Mouse (Mus musculus): Measurements from ENCODE around the gene Gcsh. TPM values are rescaled to one million over a fixed set of nuclear protein-coding genes. Genes with fewer than 3 reads are reported as not detected.

The Gcsh gene
- 191 and 203 TPM in 2 replicates for polyA plus RNA-seq (2015; fragmentation: Nextera tagmentation; extraction: Ambion mirVana)

DNA sequence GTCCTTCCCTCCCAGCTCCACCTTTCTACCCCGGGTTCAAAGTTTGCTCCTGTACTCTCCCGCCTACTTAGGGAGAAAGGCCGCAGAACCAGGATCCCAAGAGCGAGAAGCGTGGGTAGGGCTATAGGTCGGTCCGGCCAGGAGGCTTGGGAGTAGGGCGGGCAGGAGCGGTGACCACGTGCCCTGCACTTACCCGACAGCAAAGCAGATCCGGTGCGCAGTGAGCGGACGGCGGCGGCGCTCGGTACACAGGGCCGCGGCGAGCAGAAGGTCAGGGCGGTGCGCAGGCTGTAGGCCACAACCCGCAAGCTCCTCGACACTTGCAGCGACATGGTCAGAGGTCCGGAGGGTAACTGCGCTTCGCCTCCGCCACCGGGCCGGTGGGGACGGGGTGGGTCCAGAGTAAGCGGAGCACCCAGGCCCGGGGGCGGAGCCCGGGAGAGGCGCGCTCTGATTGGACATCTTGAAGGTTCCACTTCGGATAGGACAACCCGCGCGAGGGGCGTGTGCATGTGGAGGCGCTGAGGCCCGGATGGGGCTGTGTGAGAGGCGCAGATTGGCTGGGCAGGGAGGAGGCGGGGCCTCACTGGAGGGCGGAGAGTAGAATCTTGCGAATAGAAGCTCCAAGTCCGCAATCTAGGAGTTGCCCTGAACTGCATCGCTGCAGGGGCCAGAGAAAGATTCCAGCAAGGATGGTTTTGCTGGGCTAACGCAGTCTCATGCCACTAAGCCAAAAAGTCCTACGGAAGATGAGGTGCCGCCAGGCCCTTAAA is at the start of gene Gcsh:
Gene Gcsh (minus strand): TSS at position 443 of the 773 bp plus-strand sequence.
- Histone ChIP-seq H3K27me3 (ENCODE audit: insufficient read depth, low read length) (no peaks in the 10 kb centered on the region), H3K4me2 (replicated peaks; ENCODE audit: low read depth, low read length) (peak within 1 kb of the TSS; percentile 87), H3K4me1 (ENCODE audit: insufficient read depth, low read length) (peaks cover 9% of the 10 kb centered on the region; the same call in 1 of the 2 replicates), H3K27ac (ENCODE audit: low read length) (peak within 1 kb of the TSS; percentile 68), H3K4me3 (ENCODE audit: low read length) (peak within 1 kb of the TSS; percentile 63), H3K9me3 (ENCODE audit: low read length) (no peaks in the 10 kb centered on the region), H3K36me3 (ENCODE audit: insufficient read depth, low read length) (peaks cover 4% of the 10 kb centered on the region; the same call in 1 of the 2 replicates), H3K9ac (replicated peaks; ENCODE audit: low read length) (peak within 1 kb of the TSS; percentile 70)
- ATAC-seq (ENCODE audit: low FRiP score, low TSS enrichment) = peak; percentile 100
- under 1% methylated on average over 53 of the region's 56 CpGs for WGBS

DNA sequence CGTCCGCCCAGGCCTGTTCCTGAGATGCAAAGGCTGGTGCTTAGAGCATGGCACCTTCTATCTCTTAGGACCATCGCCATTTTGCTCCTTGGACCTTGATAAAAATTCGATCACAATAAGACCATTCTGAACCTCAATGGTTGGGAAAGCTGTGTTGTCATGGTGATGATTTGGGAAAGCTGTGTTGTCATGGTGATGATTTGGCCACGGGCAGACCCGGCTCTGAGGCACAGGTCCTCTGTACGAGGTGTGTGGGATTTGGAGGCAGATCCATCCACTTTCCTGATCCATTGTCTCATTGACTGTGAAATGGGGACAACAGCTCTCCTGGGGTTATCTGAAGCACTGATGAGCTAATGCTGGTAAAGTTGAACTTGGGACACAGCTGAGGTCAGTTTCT is 46.5 kb upstream of the Gcsh start:
- H3K9me3 ChIP-seq (ENCODE audit: low read length) = no peaks in the 10 kb centered on the region
- no peak overlapping the region for H3K27ac ChIP-seq (ENCODE audit: low read length)
- H3K36me3 ChIP-seq (ENCODE audit: insufficient read depth, low read length) = no peaks in the 10 kb centered on the region
- no peaks in the 10 kb centered on the region for H3K4me1 ChIP-seq (ENCODE audit: insufficient read depth, low read length)
- no peaks in the 10 kb centered on the region for H3K27me3 ChIP-seq (ENCODE audit: insufficient read depth, low read length)
- H3K4me3 ChIP-seq (ENCODE audit: low read length) = no peak overlapping the region
- ATAC-seq (ENCODE audit: low FRiP score, low TSS enrichment) = no peak
- H3K9ac ChIP-seq (replicated peaks; ENCODE audit: low read length) = no peak overlapping the region
- H3K4me2 ChIP-seq (replicated peaks; ENCODE audit: low read depth, low read length) = no peak overlapping the region
- 80% methylated on average over 7 of the region's 7 CpGs for WGBS

DNA sequence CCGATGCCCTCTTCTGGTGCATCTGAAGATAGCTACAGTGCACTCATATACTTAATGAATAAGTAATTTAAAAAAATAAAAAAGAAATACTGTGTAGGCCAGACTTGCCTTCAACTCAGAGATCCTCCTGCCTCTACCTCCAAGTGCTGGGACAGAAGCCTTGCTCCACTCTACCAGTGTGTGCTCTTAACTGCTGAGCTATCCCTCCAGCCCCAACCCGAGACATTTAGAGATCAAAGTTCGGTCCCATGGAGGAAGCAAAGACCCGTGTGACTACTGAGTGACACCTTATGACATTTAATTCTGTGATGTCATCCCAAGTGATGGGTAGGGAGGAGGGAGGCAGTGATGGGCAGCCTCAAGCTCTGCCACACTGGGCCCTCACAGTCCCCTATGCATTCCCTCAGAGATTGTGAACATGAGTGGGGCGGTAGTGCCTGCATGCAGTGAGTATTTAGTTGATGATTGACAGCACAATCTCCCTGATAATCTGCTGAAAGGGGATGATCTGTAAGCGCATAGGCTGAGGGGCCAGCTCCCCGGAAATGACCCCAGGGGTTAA is 44.1 kb upstream of the Gcsh start:
- H3K4me2 ChIP-seq (replicated peaks; ENCODE audit: low read depth, low read length) = no peak overlapping the region
- no peaks in the 10 kb centered on the region for H3K9me3 ChIP-seq (ENCODE audit: low read length)
- no peaks in the 10 kb centered on the region for H3K4me1 ChIP-seq (ENCODE audit: insufficient read depth, low read length)
- no peak overlapping the region for H3K4me3 ChIP-seq (ENCODE audit: low read length)
- no peak for ATAC-seq (ENCODE audit: low FRiP score, low TSS enrichment)
- H3K36me3 ChIP-seq (ENCODE audit: insufficient read depth, low read length) = no peaks in the 10 kb centered on the region
- no peaks in the 10 kb centered on the region for H3K27me3 ChIP-seq (ENCODE audit: insufficient read depth, low read length)
- no peak overlapping the region for H3K9ac ChIP-seq (replicated peaks; ENCODE audit: low read length)
- 72% methylated on average over 7 of the region's 7 CpGs for WGBS
- H3K27ac ChIP-seq (ENCODE audit: low read length) = no peak overlapping the region

GRCm38 (mm10) chr8:117033393-117033792 is 40.1 kb upstream of the Gcsh start:
- Histone ChIP-seq H3K9me3 (ENCODE audit: low read length) (no peaks in the 10 kb centered on the region), H3K27ac (ENCODE audit: low read length) (no peak overlapping the region), H3K4me3 (ENCODE audit: low read length) (no peak overlapping the region), H3K9ac (replicated peaks; ENCODE audit: low read length) (no peak overlapping the region), H3K4me1 (ENCODE audit: insufficient read depth, low read length) (no peaks in the 10 kb centered on the region), H3K36me3 (ENCODE audit: insufficient read depth, low read length) (no peaks in the 10 kb centered on the region), H3K4me2 (replicated peaks; ENCODE audit: low read depth, low read length) (no peak overlapping the region), H3K27me3 (ENCODE audit: insufficient read depth, low read length) (no peaks in the 10 kb centered on the region)
- ATAC-seq (ENCODE audit: low FRiP score, low TSS enrichment) = no peak
- WGBS = 59% methylated on average over 3 of the region's 3 CpGs

- Histone ChIP-seq H3K36me3 (ENCODE audit: insufficient read depth, low read length) (no peaks in the 10 kb centered on the region), H3K9ac (replicated peaks; ENCODE audit: low read length) (no peak overlapping the region), H3K4me2 (replicated peaks; ENCODE audit: low read depth, low read length) (no peak overlapping the region), H3K27me3 (ENCODE audit: insufficient read depth, low read length) (no peaks in the 10 kb centered on the region), H3K4me1 (ENCODE audit: insufficient read depth, low read length) (no peaks in the 10 kb centered on the region), H3K9me3 (ENCODE audit: low read length) (no peaks in the 10 kb centered on the region), H3K4me3 (ENCODE audit: low read length) (no peak overlapping the region), H3K27ac (ENCODE audit: low read length) (no peak overlapping the region)
- whole genome bisulfite sequencing = 74% methylated on average over 8 of the region's 8 CpGs
- no peak for ATAC-seq (ENCODE audit: low FRiP score, low TSS enrichment)
Observed at GRCm38 (mm10) chr8:117032609-117033008, 39.3 kb upstream of the Gcsh start.

DNA sequence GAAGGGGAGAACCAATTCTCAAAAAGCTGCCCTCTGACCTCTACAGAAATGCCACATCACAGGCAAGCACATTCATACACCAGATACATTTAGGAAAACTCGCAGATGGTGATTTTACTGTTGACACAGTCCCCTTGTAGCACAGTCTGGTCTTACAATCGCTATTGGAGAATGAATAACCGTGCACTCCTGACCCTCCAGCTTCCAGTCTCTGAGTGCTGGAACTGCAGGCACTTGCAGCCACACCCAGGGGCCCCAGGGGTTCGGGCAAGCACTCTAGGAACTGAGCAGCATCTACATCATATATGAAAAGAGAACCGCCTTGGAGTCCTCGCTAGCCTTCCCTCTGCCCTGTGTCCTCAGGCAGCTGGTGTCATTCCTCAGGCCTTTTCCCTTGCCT is 38.1 kb upstream of the Gcsh start:
- H3K9ac ChIP-seq (replicated peaks; ENCODE audit: low read length) = no peak overlapping the region
- no peak for ATAC-seq (ENCODE audit: low FRiP score, low TSS enrichment)
- H3K4me3 ChIP-seq (ENCODE audit: low read length) = no peak overlapping the region
- H3K4me2 ChIP-seq (replicated peaks; ENCODE audit: low read depth, low read length) = no peak overlapping the region
- H3K4me1 ChIP-seq (ENCODE audit: insufficient read depth, low read length) = no peaks in the 10 kb centered on the region
- no peaks in the 10 kb centered on the region for H3K27me3 ChIP-seq (ENCODE audit: insufficient read depth, low read length)
- no peak overlapping the region for H3K27ac ChIP-seq (ENCODE audit: low read length)
- 52% methylated on average over 6 of the region's 6 CpGs for WGBS
- no peaks in the 10 kb centered on the region for H3K9me3 ChIP-seq (ENCODE audit: low read length)
- no peaks in the 10 kb centered on the region for H3K36me3 ChIP-seq (ENCODE audit: insufficient read depth, low read length)

DNA sequence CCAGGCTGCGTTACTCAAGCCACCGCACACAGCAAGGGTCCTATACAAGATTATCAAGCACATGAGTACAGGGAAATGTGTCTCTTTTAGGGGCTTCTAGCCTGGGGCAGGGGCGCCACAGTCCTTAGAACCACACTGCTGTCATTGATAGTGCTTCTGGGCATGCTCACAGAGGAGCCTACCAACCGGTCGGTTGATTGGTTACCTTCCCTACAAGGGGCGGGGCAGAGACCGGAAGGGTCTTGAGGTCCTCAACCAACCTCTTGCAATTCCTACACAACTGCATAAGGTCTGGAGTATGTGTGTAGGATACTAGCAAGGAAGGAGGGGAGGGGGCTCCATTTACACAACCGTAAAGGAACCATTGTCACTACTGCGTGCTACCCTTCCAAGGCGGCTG is 35.3 kb upstream of the Gcsh start:
- no peaks in the 10 kb centered on the region for H3K4me1 ChIP-seq (ENCODE audit: insufficient read depth, low read length)
- no peak overlapping the region for H3K4me3 ChIP-seq (ENCODE audit: low read length)
- H3K36me3 ChIP-seq (ENCODE audit: insufficient read depth, low read length) = no peaks in the 10 kb centered on the region
- H3K27ac ChIP-seq (ENCODE audit: low read length) = no peak overlapping the region
- no peaks in the 10 kb centered on the region for H3K9me3 ChIP-seq (ENCODE audit: low read length)
- ATAC-seq (ENCODE audit: low FRiP score, low TSS enrichment) = no peak
- no peak overlapping the region for H3K4me2 ChIP-seq (replicated peaks; ENCODE audit: low read depth, low read length)
- no peak overlapping the region for H3K9ac ChIP-seq (replicated peaks; ENCODE audit: low read length)
- no peaks in the 10 kb centered on the region for H3K27me3 ChIP-seq (ENCODE audit: insufficient read depth, low read length)
- WGBS = 95% methylated on average over 10 of the region's 10 CpGs

GRCm38 (mm10) chr8:117027601-117028000 is 34.3 kb upstream of the Gcsh start:
- H3K36me3 ChIP-seq (ENCODE audit: insufficient read depth, low read length) = no peaks in the 10 kb centered on the region
- WGBS = 84% methylated on average over 5 of the region's 5 CpGs
- H3K9ac ChIP-seq (replicated peaks; ENCODE audit: low read length) = no peak overlapping the region
- H3K4me3 ChIP-seq (ENCODE audit: low read length) = no peak overlapping the region
- no peaks in the 10 kb centered on the region for H3K9me3 ChIP-seq (ENCODE audit: low read length)
- no peak for ATAC-seq (ENCODE audit: low FRiP score, low TSS enrichment)
- H3K4me2 ChIP-seq (replicated peaks; ENCODE audit: low read depth, low read length) = no peak overlapping the region
- H3K27me3 ChIP-seq (ENCODE audit: insufficient read depth, low read length) = no peaks in the 10 kb centered on the region
- no peak overlapping the region for H3K27ac ChIP-seq (ENCODE audit: low read length)
- H3K4me1 ChIP-seq (ENCODE audit: insufficient read depth, low read length) = no peaks in the 10 kb centered on the region

DNA sequence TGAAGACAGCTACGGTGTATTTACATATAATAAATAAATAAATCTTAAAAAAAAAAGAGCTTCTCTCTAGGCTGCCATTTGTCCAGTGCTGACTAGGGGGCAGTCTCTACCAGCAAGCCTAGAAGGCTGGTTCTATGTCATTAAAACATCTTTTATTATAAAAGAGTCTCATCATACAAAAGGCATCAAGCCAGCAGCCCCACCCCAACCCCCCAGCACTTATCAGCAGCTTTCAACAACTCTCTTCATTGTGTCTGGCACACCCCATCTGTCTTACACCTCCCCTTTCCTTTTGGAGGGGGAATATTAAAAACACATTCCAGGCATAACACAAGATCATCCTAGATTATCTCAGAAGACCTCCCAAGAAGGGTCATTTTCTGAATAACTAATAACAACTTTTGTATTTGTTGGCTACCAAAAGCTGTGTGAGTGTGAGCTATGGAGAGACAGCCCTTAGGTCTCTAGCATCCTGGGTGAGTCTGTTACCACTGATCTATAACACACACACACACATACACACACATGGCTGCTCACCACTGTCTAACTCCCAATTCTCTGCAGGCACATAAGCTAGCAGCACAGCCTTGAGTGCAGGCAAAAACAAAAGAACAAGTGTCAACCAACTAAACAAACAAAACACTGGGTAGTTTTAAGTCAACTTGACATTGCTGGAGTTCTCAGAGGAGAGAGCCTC is 29.1 kb upstream of the Gcsh start:
- no peak overlapping the region for H3K4me3 ChIP-seq (ENCODE audit: low read length)
- no peak overlapping the region for H3K4me2 ChIP-seq (replicated peaks; ENCODE audit: low read depth, low read length)
- H3K4me1 ChIP-seq (ENCODE audit: insufficient read depth, low read length) = no peaks in the 10 kb centered on the region
- H3K9ac ChIP-seq (replicated peaks; ENCODE audit: low read length) = no peak overlapping the region
- WGBS = 76% methylated on average over 1 of the region's 1 CpGs
- H3K36me3 ChIP-seq (ENCODE audit: insufficient read depth, low read length) = no peaks in the 10 kb centered on the region
- no peak overlapping the region for H3K27ac ChIP-seq (ENCODE audit: low read length)
- 0 out of 2 replicates have a peak, but pooled peaks have one; percentile 35 for ATAC-seq (ENCODE audit: low FRiP score, low TSS enrichment)
- no peaks in the 10 kb centered on the region for H3K9me3 ChIP-seq (ENCODE audit: low read length)
- H3K27me3 ChIP-seq (ENCODE audit: insufficient read depth, low read length) = no peaks in the 10 kb centered on the region
